Mouse (Mus musculus): ENCODE measurements around the gene Mrpl12.

GRCm38 (mm10) chr11:120525959-120526358 is 41.5 kb downstream of the Mrpl12 start:
- TF ChIP-seq CTCF (IDR thresholded peaks at IDR 0.05; ENCODE audit: low read depth) (no peak), EP300 (optimal IDR thresholded peaks at IDR 0.05) (no peak)
